Mouse (Mus musculus): ENCODE results near the gene Fancl.
A peak's percentile ranks its signal among the peaks of the same experiment; 100 is the strongest.
"Not testable (repeated sequence)": the region's sequence is repeated elsewhere in the genome, so short reads cannot be mapped to it uniquely, and the experiment has no call there.

Gene Fancl

GRCm38 (mm10) chr11:26385971-26386370, at the start of gene Fancl:
Gene Fancl (plus strand): TSS chr11:26386135.
- no peak for DNase-seq (ENCODE audit: extremely low read depth, insufficient read length, low spot score)

- DNase-seq (ENCODE audit: extremely low read depth, insufficient read length, low spot score), result no peak
Measured at GRCm38 (mm10) chr11:26336848-26337247, 49.1 kb upstream of the Fancl start.

GRCm38 (mm10) chr11:26370176-26370575, 15.8 kb upstream of the Fancl start:
- not testable (repeated sequence) for DNase-seq (ENCODE audit: extremely low read depth, insufficient read length, low spot score)

GRCm38 (mm10) chr11:26371980-26372379, 14.0 kb upstream of the Fancl start:
- not testable (repeated sequence) for DNase-seq (ENCODE audit: extremely low read depth, insufficient read length, low spot score)

GRCm38 (mm10) chr11:26374132-26374531, 11.8 kb upstream of the Fancl start:
- DNase-seq (ENCODE audit: extremely low read depth, insufficient read length, low spot score), result no peak

GRCm38 (mm10) chr11:26378074-26378473, 7.9 kb upstream of the Fancl start:
- no peak for DNase-seq (ENCODE audit: extremely low read depth, insufficient read length, low spot score)

GRCm38 (mm10) chr11:26381499-26381898, 4.4 kb upstream of the Fancl start:
- DNase-seq (ENCODE audit: extremely low read depth, insufficient read length, low spot score), result no peak

GRCm38 (mm10) chr11:26386678-26387077, 743 bp downstream of the Fancl start:
- no peak for DNase-seq (ENCODE audit: extremely low read depth, insufficient read length, low spot score)

- peak; percentile 98 for DNase-seq (ENCODE audit: extremely low read depth, insufficient read length, low spot score)
Measured at GRCm38 (mm10) chr11:26387087-26387611, 1.2 kb downstream of the Fancl start.

- DNase-seq (ENCODE audit: extremely low read depth, insufficient read length, low spot score), result no peak
Measured at GRCm38 (mm10) chr11:26395561-26395960, 9.6 kb downstream of the Fancl start.

GRCm38 (mm10) chr11:26412972-26413371, 27.0 kb downstream of the Fancl start:
- DNase-seq (ENCODE audit: extremely low read depth, insufficient read length, low spot score), result no peak

- DNase-seq (ENCODE audit: extremely low read depth, insufficient read length, low spot score), result no peak
Measured at GRCm38 (mm10) chr11:26421472-26421871, 35.5 kb downstream of the Fancl start.

- DNase-seq (ENCODE audit: extremely low read depth, insufficient read length, low spot score), result no peak
Measured at GRCm38 (mm10) chr11:26434229-26434628, 48.3 kb downstream of the Fancl start.

- DNase-seq (ENCODE audit: extremely low read depth, insufficient read length, low spot score), result no peak
Measured at GRCm38 (mm10) chr11:26437818-26438217, 51.9 kb downstream of the Fancl start.

- DNase-seq (ENCODE audit: extremely low read depth, insufficient read length, low spot score), result no peak
Measured at GRCm38 (mm10) chr11:26441121-26441520, 55.2 kb downstream of the Fancl start.

GRCm38 (mm10) chr11:26444374-26444773, 58.4 kb downstream of the Fancl start:
- no peak for DNase-seq (ENCODE audit: extremely low read depth, insufficient read length, low spot score)

- no peak for DNase-seq (ENCODE audit: extremely low read depth, insufficient read length, low spot score)
Measured at GRCm38 (mm10) chr11:26449789-26450188, 63.9 kb downstream of the Fancl start.

- no peak for DNase-seq (ENCODE audit: extremely low read depth, insufficient read length, low spot score)
Measured at GRCm38 (mm10) chr11:26450636-26451035, 64.7 kb downstream of the Fancl start.

GRCm38 (mm10) chr11:26451228-26451627, 65.3 kb downstream of the Fancl start:
- DNase-seq (ENCODE audit: extremely low read depth, insufficient read length, low spot score), result no peak

GRCm38 (mm10) chr11:26452693-26453092, 66.8 kb downstream of the Fancl start:
- DNase-seq (ENCODE audit: extremely low read depth, insufficient read length, low spot score), result no peak

GRCm38 (mm10) chr11:26454081-26454480, 68.1 kb downstream of the Fancl start:
- DNase-seq (ENCODE audit: extremely low read depth, insufficient read length, low spot score), result no peak

- DNase-seq (ENCODE audit: extremely low read depth, insufficient read length, low spot score), result no peak
Measured at GRCm38 (mm10) chr11:26477037-26477739, 91.3 kb downstream of the Fancl start.
